Mouse (Mus musculus) limb, embryonic 14.5 days (tissue): ENCODE measurements around the gene Strip1. TPM values are rescaled to one million over a fixed set of nuclear protein-coding genes. Genes with fewer than 3 reads are reported as not detected.
A peak's percentile ranks its signal among the peaks of the same experiment; 100 is the strongest.

ENCODE experiments used
- ATAC-seq: fragments of 200-750 bp; cut with Nextera tagmentation; 2 replicates; pipeline ENCODE4 v1.8.0; 2017; ENCODE audit warnings: low read depth, moderate number of reproducible peaks, moderate TSS enrichment; ENCODE audit not compliant: low FRiP score
- DNase-seq: peaks from one replicate; pipeline ENCODE4 v3.0.0-alpha.2; 2015; ENCODE audit warnings: low spot score
- H3K27ac ChIP-seq: fragments of 300-500 bp; sonication (generic); replicated peaks from 2 replicates; pipeline ENCODE4 v1.5.1; 2014; ENCODE audit warnings: low read depth, mild to moderate bottlenecking, low read length, moderate library complexity, mixed read lengths
- H3K27me3 ChIP-seq: fragments of 300-500 bp; sonication (generic); 2 replicates; pipeline ENCODE4 v1.6.1; 2014; ENCODE audit warnings: low read length, mixed read lengths; ENCODE audit not compliant: control insufficient read depth, insufficient read depth
- H3K36me3 ChIP-seq: fragments of 300-500 bp; sonication (generic); 2 replicates; pipeline ENCODE4 v1.6.1; 2014; ENCODE audit warnings: mild to moderate bottlenecking, low read length, moderate library complexity, mixed read lengths; ENCODE audit not compliant: control insufficient read depth, insufficient read depth
- H3K4me1 ChIP-seq: fragments of 300-500 bp; sonication (generic); 2 replicates; pipeline ENCODE4 v1.6.1; 2014; ENCODE audit warnings: antibody characterized with exemption, low read length, mixed read lengths; ENCODE audit not compliant: control insufficient read depth, insufficient read depth
- H3K4me2 ChIP-seq: fragments of 300-500 bp; sonication (generic); replicated peaks from 2 replicates; pipeline ENCODE4 v1.6.1; 2014; ENCODE audit warnings: low read depth, mild to moderate bottlenecking, low read length, moderate library complexity; ENCODE audit not compliant: severe bottlenecking
- H3K4me3 ChIP-seq: fragments of 300-500 bp; sonication (generic); replicated peaks from 2 replicates; pipeline ENCODE4 v1.5.1; 2014; ENCODE audit warnings: low read length
- H3K9ac ChIP-seq: fragments of 300-500 bp; sonication (generic); 2 replicates; pipeline ENCODE4 v1.6.1; 2014; ENCODE audit warnings: mild to moderate bottlenecking, low read depth, low read length, moderate library complexity; ENCODE audit not compliant: severe bottlenecking
- H3K9me3 ChIP-seq: fragments of 300-500 bp; sonication (generic); 2 replicates; pipeline ENCODE4 v1.6.1; 2016; ENCODE audit warnings: low read length; ENCODE audit not compliant: control insufficient read depth
- POLR2A ChIP-seq: fragments of 200-500 bp; IDR thresholded peaks from 2 replicates; pipeline ENCODE4 v1.8.0; 2012; ENCODE audit warnings: inconsistent platforms, mild to moderate bottlenecking, moderate library complexity, borderline replicate concordance; ENCODE audit not compliant: insufficient read depth, insufficient read length; ENCODE audit errors: extremely low read depth
- WGBS: fragments of 180-500 bp; shearing (Covaris S2); extraction: QIAGEN DNeasy Blood & Tissue Kit; methylation state at CpG from one replicate; pipeline ENCODE4 v1.1.7; 2014; 5-methylcytosine and 5-hydroxymethylcytosine counted together
- polyA plus RNA-seq, 2 experiments: library from polyadenylated mRNA; depleted of rRNA in 1 of 2; stranded (reverse) in 1 of 2; unstranded in 1 of 2; fragments of >200 nt; fragmentation: Nextera tagmentation in 1 of 2; extraction: Ambion mirVana in 1 of 2; gene quantifications; 2 replicates each; pipeline versions ENCODE4 v1.2.1 to v1.2.3; 2012 to 2014

Strip1 gene
- polyA plus RNA-seq, 2 experiments: 59.7 to 74.1 TPM

DNA sequence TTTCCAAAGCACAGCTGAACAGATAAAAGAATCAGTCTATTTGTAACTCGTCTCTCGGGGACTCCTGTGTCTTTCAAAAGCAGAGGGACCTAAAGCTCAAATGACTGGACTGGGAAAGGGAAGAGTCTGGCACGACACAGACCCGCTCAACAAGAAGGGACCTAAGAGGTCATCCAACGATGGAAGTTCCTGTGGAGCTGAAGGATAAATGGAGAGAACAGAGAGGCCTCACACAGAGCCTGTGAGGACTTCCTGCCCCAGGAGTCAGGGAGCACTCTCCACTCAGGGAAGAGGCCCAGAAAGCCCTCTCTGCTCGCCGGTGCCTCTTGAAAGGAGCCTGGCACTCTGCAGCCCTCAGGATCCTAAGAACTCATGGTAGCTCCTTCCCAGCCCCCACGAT, 4.3 kb upstream of the Strip1 start:
- no peak overlapping the region for H3K4me2 ChIP-seq
- ATAC-seq (no peak), DNase-seq (no peak)
- no peaks in the 10 kb centered on the region for H3K36me3 ChIP-seq
- no peak for TF ChIP-seq POLR2A
- 0 out of 2 replicates have a peak, but pooled peaks cover 2% of the 10 kb centered on the region for H3K4me1 ChIP-seq
- no peak overlapping the region for H3K4me3 ChIP-seq
- H3K27ac ChIP-seq: no peak overlapping the region
- 56% methylated on average over 8 of the region's 8 CpGs for WGBS
- no peak overlapping the region for H3K9ac ChIP-seq
- H3K27me3 ChIP-seq: no peaks in the 10 kb centered on the region
- H3K9me3 ChIP-seq: no peaks in the 10 kb centered on the region

DNA sequence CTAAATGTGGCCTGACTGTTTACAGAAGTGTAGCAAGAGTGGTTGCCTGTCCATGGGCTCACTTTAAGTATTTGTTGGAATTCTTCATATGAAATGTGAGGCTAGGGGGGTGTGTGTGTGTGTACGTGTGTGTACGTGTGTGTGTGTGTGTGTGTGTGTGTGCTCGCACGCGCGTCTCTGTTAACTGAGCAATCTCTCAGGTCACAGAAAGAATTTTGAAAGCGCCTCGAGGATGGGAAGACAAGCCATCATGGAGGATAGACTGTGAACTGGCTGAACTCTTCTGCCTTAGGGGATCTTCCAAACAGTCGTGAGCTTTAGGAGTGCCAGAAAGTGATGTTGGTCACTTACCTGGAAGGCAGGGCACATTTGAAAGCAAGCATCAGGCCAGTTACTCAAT, 2.4 kb upstream of the Strip1 start:
- Histone ChIP-seq H3K27ac (no peak overlapping the region), H3K27me3 (no peaks in the 10 kb centered on the region), H3K4me1 (peaks cover 7% of the 10 kb centered on the region), H3K9ac (no peak overlapping the region), H3K4me2 (no peak overlapping the region), H3K36me3 (peaks cover 6% of the 10 kb centered on the region; the same call in 1 of the 2 replicates), H3K4me3 (no peak overlapping the region), H3K9me3 (no peaks in the 10 kb centered on the region)
- TF ChIP-seq POLR2A: no peak
- WGBS: 88% methylated on average over 9 of the region's 9 CpGs
- no peak for ATAC-seq
- no peak for DNase-seq

DNA sequence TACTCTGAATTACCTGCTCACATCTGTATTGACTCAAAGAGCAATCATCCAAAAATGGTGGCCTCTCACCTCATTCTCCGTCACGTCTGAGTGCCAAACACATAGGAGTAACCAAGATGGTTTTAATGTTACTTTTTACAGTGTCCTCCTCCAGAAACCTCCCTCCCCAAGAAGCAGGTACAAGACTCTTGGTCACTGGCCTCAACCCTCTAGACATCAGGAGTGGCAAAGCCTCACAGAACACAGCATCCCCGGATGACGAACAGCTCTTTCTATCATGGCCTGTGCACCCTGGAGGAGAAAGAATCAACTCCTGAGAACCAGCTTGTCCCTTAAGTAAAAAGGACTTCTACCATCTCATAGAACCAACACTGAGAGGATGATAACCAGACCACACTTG, 1.3 kb upstream of the Strip1 start:
- H3K4me1 ChIP-seq: peaks cover 7% of the 10 kb centered on the region
- no peaks in the 10 kb centered on the region for H3K27me3 ChIP-seq
- no peak overlapping the region for H3K27ac ChIP-seq
- DNase-seq (no peak), ATAC-seq (no peak)
- no peak for TF ChIP-seq POLR2A
- no peaks in the 10 kb centered on the region for H3K9me3 ChIP-seq
- H3K36me3 ChIP-seq: peaks cover 17% of the 10 kb centered on the region
- H3K4me2 ChIP-seq: no peak overlapping the region
- H3K4me3 ChIP-seq: no peak overlapping the region
- no peak overlapping the region for H3K9ac ChIP-seq
- WGBS: 74% methylated on average over 4 of the region's 4 CpGs

DNA sequence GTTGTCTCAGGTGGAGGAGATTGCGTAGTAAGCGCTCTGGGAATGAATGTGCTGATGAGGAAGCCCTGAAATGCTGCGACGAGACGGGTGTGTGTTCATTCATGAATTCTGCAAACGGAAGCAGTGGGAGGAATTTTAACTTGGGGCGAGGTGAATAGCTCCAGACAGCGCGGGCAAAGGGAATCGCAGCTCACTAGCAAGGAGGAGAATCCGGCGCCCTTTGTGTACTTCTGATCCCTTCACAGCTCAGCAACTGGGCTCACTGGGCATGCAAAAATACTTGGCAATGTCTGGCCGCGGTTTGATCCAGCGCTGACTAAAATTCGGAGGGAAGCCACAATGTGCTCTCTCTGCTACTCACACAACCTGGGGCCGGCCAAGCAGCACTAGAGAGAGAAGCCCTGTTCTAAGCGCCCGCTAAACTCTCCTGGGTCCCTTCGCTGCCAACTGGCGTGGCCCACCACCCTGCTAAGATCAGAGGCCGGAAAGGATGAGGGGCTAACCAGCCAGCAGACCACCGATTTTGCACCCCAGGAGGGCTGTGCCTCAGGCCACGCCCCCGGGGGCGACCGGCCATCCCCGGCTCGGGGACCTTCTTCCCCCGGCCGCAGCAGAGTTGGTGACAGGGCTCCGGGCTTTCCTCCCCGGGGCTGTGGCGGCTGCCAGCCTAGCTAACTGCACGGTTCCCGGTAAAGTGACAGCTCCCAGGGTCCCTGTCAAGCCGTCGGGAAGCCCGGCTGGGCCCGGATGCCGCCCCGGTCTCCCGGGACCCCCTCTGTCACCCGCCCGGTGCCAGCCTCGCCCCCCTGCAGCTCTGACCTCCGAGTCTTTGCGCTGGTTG, 592 bp downstream of the Strip1 start, which contains the start of gene Gm10961:
Gm10961 (plus strand) TSS at position 641 of the 841 bp plus-strand sequence.
- ATAC-seq (peak; percentile 66), DNase-seq (peak; percentile 44)
- under 1% methylated on average over 30 of the region's 48 CpGs for WGBS
- H3K4me1 ChIP-seq: peaks cover 7% of the 10 kb centered on the region
- H3K36me3 ChIP-seq: peaks cover 36% of the 10 kb centered on the region
- H3K9ac ChIP-seq: peak within 1 kb of the TSS; percentile 96
- H3K27ac ChIP-seq: peak within 1 kb of the TSS; percentile 83
- H3K4me3 ChIP-seq: peak within 1 kb of the TSS; percentile 99
- no peaks in the 10 kb centered on the region for H3K9me3 ChIP-seq
- no peaks in the 10 kb centered on the region for H3K27me3 ChIP-seq
- peak within 1 kb of the TSS; percentile 68 for H3K4me2 ChIP-seq
- TF ChIP-seq POLR2A: no peak

DNA sequence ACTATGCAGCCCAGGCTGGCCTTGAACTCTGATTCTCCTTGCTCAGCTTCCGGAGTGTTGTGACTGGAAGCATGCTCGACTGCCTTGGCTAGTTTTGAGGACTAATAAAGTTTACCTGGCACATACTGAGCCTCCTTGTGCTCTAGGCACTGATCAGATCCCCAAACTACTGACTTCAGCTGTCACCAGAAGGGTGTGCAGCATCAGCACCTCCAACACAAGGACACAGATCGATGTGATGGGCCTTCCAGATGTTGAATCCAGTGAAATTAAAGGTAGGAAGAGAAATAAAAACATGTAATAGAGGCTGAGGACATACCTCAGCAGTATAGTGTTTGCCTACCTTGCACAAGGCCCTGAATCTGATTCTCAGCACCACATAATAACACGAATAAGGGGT, 2.1 kb downstream of the Strip1 start:
- peaks cover 7% of the 10 kb centered on the region for H3K4me1 ChIP-seq
- no peak for TF ChIP-seq POLR2A
- WGBS: 91% methylated on average over 4 of the region's 4 CpGs
- no peak overlapping the region for H3K4me2 ChIP-seq
- H3K9ac ChIP-seq: no peak overlapping the region
- H3K36me3 ChIP-seq: peaks cover 51% of the 10 kb centered on the region
- ATAC-seq (no peak), DNase-seq (no peak)
- H3K4me3 ChIP-seq: no peak overlapping the region
- H3K27ac ChIP-seq: no peak overlapping the region
- H3K27me3 ChIP-seq: no peaks in the 10 kb centered on the region
- no peaks in the 10 kb centered on the region for H3K9me3 ChIP-seq
